Mouse (Mus musculus) lung, postnatal 0 days (tissue): ENCODE results near the gene Tmem80. TPM values are rescaled to one million over a fixed set of nuclear protein-coding genes. Genes with fewer than 3 reads are reported as not detected.

Source experiments
- ATAC-seq: fragments of 200-750 bp; cut with Nextera tagmentation; 2 replicates; pipeline ENCODE4 v1.8.0; 2017; ENCODE audit warnings: moderate library complexity
- DNase-seq: peaks from one replicate; pipeline ENCODE4 v3.0.0-alpha.2; 2016; ENCODE audit warnings: low spot score
- H3K27ac ChIP-seq: fragments of 300-500 bp; sonication (generic); 2 replicates; pipeline ENCODE4 v1.5.1; 2014; ENCODE audit warnings: antibody characterized with exemption, mild to moderate bottlenecking, low read length, mixed read lengths
- H3K27me3 ChIP-seq: fragments of 300-500 bp; sonication (generic); replicated peaks from 2 replicates; pipeline ENCODE4 v1.6.1; 2014; ENCODE audit warnings: low read length, mixed read lengths; ENCODE audit not compliant: insufficient read depth
- H3K36me3 ChIP-seq: fragments of 300-500 bp; sonication (generic); 2 replicates; pipeline ENCODE4 v1.6.1; 2014; ENCODE audit warnings: low read length, mixed read lengths; ENCODE audit not compliant: insufficient read depth
- H3K4me1 ChIP-seq: fragments of 300-500 bp; sonication (generic); 2 replicates; pipeline ENCODE4 v1.6.1; 2014; ENCODE audit warnings: antibody characterized with exemption, low read depth, low read length, mixed read lengths; ENCODE audit not compliant: insufficient read depth
- H3K4me2 ChIP-seq: fragments of 300-500 bp; sonication (generic); replicated peaks from 2 replicates; pipeline ENCODE4 v1.6.1; 2014; ENCODE audit warnings: low read depth, mild to moderate bottlenecking, low read length, moderate library complexity, mixed read lengths
- H3K4me3 ChIP-seq: fragments of 300-500 bp; sonication (generic); 2 replicates; pipeline ENCODE4 v1.5.1; 2014; ENCODE audit warnings: low read depth, low read length
- H3K9ac ChIP-seq: fragments of 300-500 bp; sonication (generic); replicated peaks from 2 replicates; pipeline ENCODE4 v1.6.1; 2014; ENCODE audit warnings: low read depth, mild to moderate bottlenecking
- H3K9me3 ChIP-seq: fragments of 300-500 bp; sonication (generic); 2 replicates; pipeline ENCODE4 v1.6.1; 2016; ENCODE audit warnings: low read length, mixed read lengths
- CTCF ChIP-seq: IDR thresholded peaks from 2 replicates; pipeline ENCODE4 v1.5.1; 2016; ENCODE audit warnings: antibody characterized with exemption, mild to moderate bottlenecking
- EP300 ChIP-seq: IDR thresholded peaks from 2 replicates; pipeline ENCODE4 v1.6.1; 2016; ENCODE audit warnings: antibody characterized with exemption, mild to moderate bottlenecking, control low read depth
- WGBS: fragments of 180-500 bp; shearing (Covaris S2); extraction: QIAGEN DNeasy Blood & Tissue Kit; methylation state at CpG from one replicate; pipeline ENCODE4 v1.1.7; 2014; 5-methylcytosine and 5-hydroxymethylcytosine counted together
- polyA plus RNA-seq: library from polyadenylated mRNA; unstranded; fragments of >200 nt; fragmentation: Nextera tagmentation; extraction: Ambion mirVana; gene quantifications from 2 replicates; pipeline ENCODE4 v1.2.1, GENCODE M21; 2015

Tmem80 gene
- polyA plus RNA-seq, 1 experiment from 2014 or later = 34.7 TPM

- DNase-seq (peak; percentile 43), ATAC-seq (peak; percentile 53)
- Histone ChIP-seq H3K4me2 (peak within 1 kb of the TSS; percentile 58), H3K9me3 (no peaks in the 10 kb centered on the region), H3K36me3 (no peaks in the 10 kb centered on the region), H3K27me3 (peaks cover 45% of the 10 kb centered on the region), H3K4me1 (peaks cover 9% of the 10 kb centered on the region; the same call in 1 of the 2 replicates), H3K9ac (peak within 1 kb of the TSS; percentile 32), H3K27ac (no peak within 1 kb of the TSS), H3K4me3 (peak within 1 kb of the TSS; percentile 34)
- TF ChIP-seq CTCF (no peak), EP300 (no peak)
- WGBS = 4% methylated on average over 39 of the region's 46 CpGs
Observed at GRCm38 (mm10) chr7:141291921-141292582, 35.5 kb upstream of the Tmem80 start, which contains the start of gene Drd4. Gene Drd4 (plus strand): TSS chr7:141292006.

GRCm38 (mm10) chr7:141292583-141293388 is 34.8 kb upstream of the Tmem80 start:
- TF ChIP-seq CTCF (no peak), EP300 (no peak)
- WGBS = 51% methylated on average over 15 of the region's 15 CpGs
- DNase-seq = no peak
- Histone ChIP-seq H3K36me3 (no peaks in the 10 kb centered on the region), H3K27ac (no peak overlapping the region), H3K9me3 (no peaks in the 10 kb centered on the region), H3K27me3 (peaks cover 45% of the 10 kb centered on the region), H3K4me2 (no peak overlapping the region), H3K4me3 (no peak overlapping the region), H3K9ac (no peak overlapping the region), H3K4me1 (peaks cover 9% of the 10 kb centered on the region; the same call in 1 of the 2 replicates)
- ATAC-seq = no peak

- H3K4me3 ChIP-seq = peak overlapping the region; percentile 15; the same call in 1 of the 2 replicates
- H3K9ac ChIP-seq = no peak overlapping the region
- peaks cover 45% of the 10 kb centered on the region for H3K27me3 ChIP-seq
- DNase-seq = peak; percentile 51
- H3K36me3 ChIP-seq = no peaks in the 10 kb centered on the region
- peak; percentile 58 for ATAC-seq
- H3K4me2 ChIP-seq = peak overlapping the region; percentile 54
- peaks cover 9% of the 10 kb centered on the region; the same call in 1 of the 2 replicates for H3K4me1 ChIP-seq
- WGBS = 2% methylated on average over 45 of the region's 53 CpGs
- no peak overlapping the region for H3K27ac ChIP-seq
- no peaks in the 10 kb centered on the region for H3K9me3 ChIP-seq
- peak; percentile 33; the same call in 1 of the 2 replicates for TF ChIP-seq CTCF
- no peak for TF ChIP-seq EP300
Observed at GRCm38 (mm10) chr7:141293852-141294471, 33.6 kb upstream of the Tmem80 start.

- ATAC-seq (peak; percentile 47), DNase-seq (no peak)
- 3% methylated on average over 21 of the region's 22 CpGs for WGBS
- Histone ChIP-seq H3K36me3 (no peaks in the 10 kb centered on the region), H3K4me2 (peak overlapping the region; percentile 54; the same call in 1 of the 2 replicates), H3K4me1 (peaks cover 9% of the 10 kb centered on the region; the same call in 1 of the 2 replicates), H3K9me3 (no peaks in the 10 kb centered on the region), H3K27ac (no peak overlapping the region), H3K4me3 (peak overlapping the region; percentile 15; the same call in 1 of the 2 replicates), H3K27me3 (peaks cover 45% of the 10 kb centered on the region), H3K9ac (no peak overlapping the region)
- no peak for TF ChIP-seq CTCF
- TF ChIP-seq EP300 = no peak
Observed at GRCm38 (mm10) chr7:141294479-141294878, 33.1 kb upstream of the Tmem80 start.

- H3K4me3 ChIP-seq = no peak overlapping the region
- H3K4me2 ChIP-seq = no peak overlapping the region
- peaks cover 6% of the 10 kb centered on the region; the same call in 1 of the 2 replicates for H3K4me1 ChIP-seq
- no peak for ATAC-seq
- WGBS = 76% methylated on average over 3 of the region's 3 CpGs
- H3K27ac ChIP-seq = no peak overlapping the region
- DNase-seq = no peak
- TF ChIP-seq EP300 (no peak), CTCF (no peak)
- H3K9me3 ChIP-seq = no peaks in the 10 kb centered on the region
- H3K27me3 ChIP-seq = peaks cover 21% of the 10 kb centered on the region
- no peak overlapping the region for H3K9ac ChIP-seq
- peaks cover 5% of the 10 kb centered on the region; the same call in 1 of the 2 replicates for H3K36me3 ChIP-seq
Observed at GRCm38 (mm10) chr7:141297926-141298650, 29.5 kb upstream of the Tmem80 start.
